Mouse (Mus musculus) heart, embryonic 13.5 days (tissue): ENCODE data around the gene Plekhm1. TPM values are rescaled to one million over a fixed set of nuclear protein-coding genes. Genes with fewer than 3 reads are reported as not detected.
"Not testable (repeated sequence)": the region's sequence is repeated elsewhere in the genome, so short reads cannot be mapped to it uniquely, and the experiment has no call there.

ENCODE experiments used
- ATAC-seq: fragments of 200-750 bp; cut with Nextera tagmentation; 2 replicates; pipeline ENCODE4 v1.8.0; 2017; ENCODE audit warnings: moderate TSS enrichment; ENCODE audit not compliant: insufficient number of reproducible peaks, low FRiP score, low TSS enrichment; ENCODE audit errors: extremely low read depth
- H3K27ac ChIP-seq: fragments of 300-500 bp; sonication (generic); replicated peaks from 2 replicates; pipeline ENCODE4 v1.5.1; 2015; ENCODE audit warnings: moderate library complexity, mild to moderate bottlenecking, inconsistent platforms
- H3K27me3 ChIP-seq: fragments of 300-500 bp; sonication (generic); replicated peaks from 2 replicates; pipeline ENCODE4 v1.6.1; 2015; ENCODE audit warnings: mild to moderate bottlenecking, inconsistent platforms
- H3K36me3 ChIP-seq: fragments of 300-500 bp; sonication (generic); 2 replicates; pipeline ENCODE4 v1.6.1; 2015; ENCODE audit warnings: mild to moderate bottlenecking, inconsistent platforms
- H3K4me1 ChIP-seq: fragments of 300-500 bp; sonication (generic); 2 replicates; pipeline ENCODE4 v1.6.1; 2015; ENCODE audit warnings: inconsistent platforms
- H3K4me2 ChIP-seq: fragments of 300-500 bp; sonication (generic); 2 replicates; pipeline ENCODE4 v1.6.1; 2015; ENCODE audit warnings: inconsistent platforms, mild to moderate bottlenecking, moderate library complexity
- H3K4me3 ChIP-seq: fragments of 300-500 bp; sonication (generic); 2 replicates; pipeline ENCODE4 v1.5.1; 2015; ENCODE audit warnings: moderate library complexity, mild to moderate bottlenecking, inconsistent platforms
- H3K9ac ChIP-seq: fragments of 300-500 bp; sonication (generic); 2 replicates; pipeline ENCODE4 v1.6.1; 2015; ENCODE audit warnings: inconsistent platforms, mild to moderate bottlenecking, moderate library complexity
- H3K9me3 ChIP-seq: fragments of 300-500 bp; sonication (generic); 2 replicates; pipeline ENCODE4 v1.6.1; 2016; ENCODE audit warnings: inconsistent platforms
- WGBS: fragments of 180-500 bp; shearing (Covaris S2); methylation state at CpG from one replicate; pipeline ENCODE4 v1.1.7; 2015; ENCODE audit warnings: mixed read lengths; 5-methylcytosine and 5-hydroxymethylcytosine counted together
- polyA plus RNA-seq: library from polyadenylated mRNA; unstranded; fragments of >200 nt; fragmentation: Nextera tagmentation; extraction: Ambion mirVana; gene quantifications from 2 replicates; pipeline ENCODE4 v1.2.1, GENCODE M21; 2015

The Plekhm1 gene
- 4.8 and 5.3 TPM in 2 replicates for polyA plus RNA-seq

GRCm38 (mm10) chr11:103411981-103412949, at the start of gene Plekhm1:
Gene Plekhm1 (minus strand): TSS chr11:103412687.
- H3K36me3 ChIP-seq: peaks cover 2% of the 10 kb centered on the region; the same call in 1 of the 2 replicates
- H3K9ac ChIP-seq: peak within 1 kb of the TSS; percentile 90
- peak; percentile 95 for ATAC-seq
- WGBS: under 1% methylated on average over 67 of the region's 67 CpGs
- peak within 1 kb of the TSS; percentile 94 for H3K4me2 ChIP-seq
- H3K4me1 ChIP-seq: peaks cover 19% of the 10 kb centered on the region
- H3K9me3 ChIP-seq: no peaks in the 10 kb centered on the region
- peaks cover 12% of the 10 kb centered on the region for H3K27me3 ChIP-seq
- peak within 1 kb of the TSS; percentile 90 for H3K4me3 ChIP-seq
- H3K27ac ChIP-seq: peak within 1 kb of the TSS; percentile 52

- not testable (repeated sequence) for H3K36me3 ChIP-seq, H3K9me3 ChIP-seq, ATAC-seq, H3K4me1 ChIP-seq, H3K27me3 ChIP-seq, H3K4me3 ChIP-seq, H3K9ac ChIP-seq, H3K27ac ChIP-seq, H3K4me2 ChIP-seq
- 78% methylated on average over 1 of the region's 1 CpGs for WGBS
Observed at GRCm38 (mm10) chr11:103451105-103451504, 38.6 kb upstream of the Plekhm1 start.

- not testable (repeated sequence) for H3K36me3 ChIP-seq, H3K4me3 ChIP-seq, ATAC-seq, H3K4me1 ChIP-seq, H3K27me3 ChIP-seq, H3K27ac ChIP-seq, H3K9ac ChIP-seq, H3K9me3 ChIP-seq, H3K4me2 ChIP-seq
- WGBS: 84% methylated on average over 14 of the region's 14 CpGs
Observed at GRCm38 (mm10) chr11:103449721-103450120, 37.2 kb upstream of the Plekhm1 start.

GRCm38 (mm10) chr11:103443678-103444077, 31.2 kb upstream of the Plekhm1 start:
- 86% methylated on average over 3 of the region's 3 CpGs for WGBS
- Histone ChIP-seq H3K9ac (no peak overlapping the region), H3K27me3 (no peaks in the 10 kb centered on the region), H3K4me2 (no peak overlapping the region), H3K27ac (no peak overlapping the region), H3K4me3 (no peak overlapping the region), H3K4me1 (no peaks in the 10 kb centered on the region), H3K36me3 (no peaks in the 10 kb centered on the region), H3K9me3 (no peaks in the 10 kb centered on the region)
- no peak for ATAC-seq

GRCm38 (mm10) chr11:103436282-103436681, 23.8 kb upstream of the Plekhm1 start:
- no peak overlapping the region for H3K9ac ChIP-seq
- no peaks in the 10 kb centered on the region for H3K36me3 ChIP-seq
- peaks cover 7% of the 10 kb centered on the region; the same call in 1 of the 2 replicates for H3K27me3 ChIP-seq
- ATAC-seq: no peak
- no peak overlapping the region for H3K4me2 ChIP-seq
- H3K9me3 ChIP-seq: no peaks in the 10 kb centered on the region
- no peak overlapping the region for H3K4me3 ChIP-seq
- WGBS: 65% methylated on average over 5 of the region's 5 CpGs
- no peaks in the 10 kb centered on the region for H3K4me1 ChIP-seq
- H3K27ac ChIP-seq: no peak overlapping the region

- no peak overlapping the region for H3K9ac ChIP-seq
- H3K27ac ChIP-seq: no peak overlapping the region
- H3K36me3 ChIP-seq: no peaks in the 10 kb centered on the region
- H3K9me3 ChIP-seq: no peaks in the 10 kb centered on the region
- no peak overlapping the region for H3K4me3 ChIP-seq
- no peaks in the 10 kb centered on the region for H3K4me1 ChIP-seq
- no peak overlapping the region for H3K4me2 ChIP-seq
- WGBS: 12% methylated on average over 5 of the region's 5 CpGs
- no peak for ATAC-seq
- H3K27me3 ChIP-seq: no peaks in the 10 kb centered on the region
Observed at GRCm38 (mm10) chr11:103425031-103425430, 12.5 kb upstream of the Plekhm1 start.

GRCm38 (mm10) chr11:103419667-103420066, 7.2 kb upstream of the Plekhm1 start:
- Histone ChIP-seq H3K27me3 (peaks cover 4% of the 10 kb centered on the region; the same call in 1 of the 2 replicates), H3K36me3 (no peaks in the 10 kb centered on the region), H3K9me3 (no peaks in the 10 kb centered on the region), H3K4me2 (no peak overlapping the region), H3K4me3 (no peak overlapping the region), H3K9ac (no peak overlapping the region), H3K27ac (no peak overlapping the region), H3K4me1 (no peaks in the 10 kb centered on the region)
- no peak for ATAC-seq
- 77% methylated on average over 13 of the region's 13 CpGs for WGBS

- H3K36me3 ChIP-seq: no peaks in the 10 kb centered on the region
- H3K4me3 ChIP-seq: no peak overlapping the region
- no peaks in the 10 kb centered on the region for H3K4me1 ChIP-seq
- H3K27ac ChIP-seq: no peak overlapping the region
- 67% methylated on average over 5 of the region's 5 CpGs for WGBS
- H3K9me3 ChIP-seq: no peaks in the 10 kb centered on the region
- H3K27me3 ChIP-seq: peaks cover 8% of the 10 kb centered on the region; the same call in 1 of the 2 replicates
- ATAC-seq: no peak
- H3K4me2 ChIP-seq: no peak overlapping the region
- no peak overlapping the region for H3K9ac ChIP-seq
Observed at GRCm38 (mm10) chr11:103419226-103419625, 6.7 kb upstream of the Plekhm1 start.

- Histone ChIP-seq H3K9me3 (no peaks in the 10 kb centered on the region), H3K4me1 (peaks cover 19% of the 10 kb centered on the region), H3K9ac (no peak overlapping the region), H3K27ac (no peak overlapping the region), H3K27me3 (peaks cover 12% of the 10 kb centered on the region), H3K4me2 (peak overlapping the region; percentile 94), H3K4me3 (peak overlapping the region; percentile 90; the same call in 1 of the 2 replicates), H3K36me3 (no peaks in the 10 kb centered on the region)
- 97% methylated on average over 1 of the region's 1 CpGs for WGBS
- no peak for ATAC-seq
Observed at GRCm38 (mm10) chr11:103413516-103413915, 1.0 kb upstream of the Plekhm1 start.

GRCm38 (mm10) chr11:103412950-103413423, 500 bp upstream of the Plekhm1 start:
- H3K4me3 ChIP-seq: peak overlapping the region; percentile 90
- H3K27me3 ChIP-seq: peaks cover 12% of the 10 kb centered on the region
- 3% methylated on average over 14 of the region's 14 CpGs for WGBS
- ATAC-seq: peak; percentile 41; the same call in 1 of the 2 replicates
- peaks cover 19% of the 10 kb centered on the region for H3K4me1 ChIP-seq
- H3K9ac ChIP-seq: peak overlapping the region; percentile 90
- peak overlapping the region; percentile 94 for H3K4me2 ChIP-seq
- no peaks in the 10 kb centered on the region for H3K9me3 ChIP-seq
- H3K36me3 ChIP-seq: no peaks in the 10 kb centered on the region
- H3K27ac ChIP-seq: peak overlapping the region; percentile 52; the same call in 1 of the 2 replicates

- peaks cover 19% of the 10 kb centered on the region for H3K4me1 ChIP-seq
- peak overlapping the region; percentile 94 for H3K4me2 ChIP-seq
- peak overlapping the region; percentile 90 for H3K9ac ChIP-seq
- WGBS: 87% methylated on average over 1 of the region's 1 CpGs
- no peaks in the 10 kb centered on the region for H3K9me3 ChIP-seq
- peak overlapping the region; percentile 90 for H3K4me3 ChIP-seq
- peaks cover 7% of the 10 kb centered on the region for H3K36me3 ChIP-seq
- no peak for ATAC-seq
- no peak overlapping the region for H3K27ac ChIP-seq
- peaks cover 12% of the 10 kb centered on the region for H3K27me3 ChIP-seq
Observed at GRCm38 (mm10) chr11:103411301-103411700, 1.2 kb downstream of the Plekhm1 start.
